Mouse (Mus musculus) left cerebral cortex, adult 8-10 months (tissue): ENCODE measurements around the gene Tlcd1. TPM values are rescaled to one million over a fixed set of nuclear protein-coding genes. Genes with fewer than 3 reads are reported as not detected.
"Not testable (repeated sequence)": the region's sequence is repeated elsewhere in the genome, so short reads cannot be mapped to it uniquely, and the experiment has no call there.

ENCODE experiments used
- DNase-seq, 2 experiments: peaks; one replicate each; pipeline ENCODE4 v3.0.0; 2022; ENCODE audit warnings: low spot score in 2 of 2
- total RNA-seq, 4 experiments: library from RNA; stranded (reverse); gene quantifications; 2 replicates each; pipeline ENCODE4 v1.2.4; 2022

Gene Tlcd1
- total RNA-seq, 4 experiments from 2014 or later = 24.8 to 34.9 (median 28.4) TPM

DNA sequence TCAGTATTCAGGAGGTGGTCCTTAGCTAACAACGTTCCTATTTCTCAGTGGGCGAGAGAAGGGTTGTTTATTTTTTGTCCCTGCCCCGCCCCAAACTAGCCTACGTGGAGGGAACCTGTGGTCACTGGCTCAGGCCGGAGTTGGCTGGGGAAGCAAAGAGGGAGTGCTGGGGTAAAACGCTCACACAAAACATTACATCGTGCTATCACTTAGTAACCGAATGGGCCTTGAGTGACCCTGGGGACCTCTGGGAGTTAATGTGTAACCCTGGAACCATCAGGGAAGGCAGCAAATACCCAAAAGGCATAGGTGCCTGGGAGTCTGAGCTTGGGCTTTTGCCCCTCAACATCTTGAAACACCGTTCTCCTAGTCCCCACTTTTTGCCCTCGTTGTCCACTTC is 926 bp downstream of the Tlcd1 start:
- DNase-seq = no peak

- DNase-seq = peak; percentile 85 to 89
Observed at GRCm38 (mm10) chr11:78177903-78178858, 1.7 kb downstream of the Tlcd1 start.

DNA sequence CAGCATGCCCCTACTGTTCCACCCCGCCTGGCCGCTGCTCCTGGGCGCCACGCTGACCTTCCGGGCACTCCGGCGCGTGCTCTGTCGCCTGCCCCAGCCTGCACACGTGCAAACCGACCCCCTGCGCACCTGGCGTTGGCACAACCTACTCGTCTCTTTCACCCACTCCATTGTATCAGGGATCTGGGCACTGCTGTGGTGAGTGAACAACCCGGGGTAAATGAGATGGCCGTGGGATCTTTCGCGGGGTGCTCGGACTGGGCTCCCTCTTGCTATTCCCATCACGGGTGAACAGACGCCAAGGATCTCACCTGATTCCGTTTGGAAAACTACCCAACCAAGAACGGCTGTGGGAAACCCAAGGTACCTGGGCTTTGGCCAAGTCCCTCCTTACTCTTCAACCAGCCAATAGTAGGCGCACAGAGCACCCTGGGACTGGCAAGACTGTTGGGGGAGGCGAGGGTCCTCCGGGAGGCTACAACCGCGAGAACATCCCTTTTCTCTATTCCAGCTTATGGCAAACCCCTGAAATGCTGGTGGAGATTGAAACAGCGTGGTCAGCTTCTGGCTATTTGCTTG is 2.4 kb downstream of the Tlcd1 start:
- DNase-seq = no peak

- no peak for DNase-seq
Observed at GRCm38 (mm10) chr11:78179438-78179999, 3.0 kb downstream of the Tlcd1 start.

- no peak for DNase-seq
Observed at GRCm38 (mm10) chr11:78180081-78180761, 3.7 kb downstream of the Tlcd1 start.

GRCm38 (mm10) chr11:78181830-78182357 is 5.4 kb downstream of the Tlcd1 start:
- no peak for DNase-seq

- no peak for DNase-seq
Observed at GRCm38 (mm10) chr11:78182450-78182849, 5.9 kb downstream of the Tlcd1 start.

- peak; percentile 85 for DNase-seq
Observed at GRCm38 (mm10) chr11:78182961-78183844, 6.7 kb downstream of the Tlcd1 start, which contains the start of gene Rpl23a. Gene Rpl23a, minus strand, starts transcription at chr11:78183584.

DNA sequence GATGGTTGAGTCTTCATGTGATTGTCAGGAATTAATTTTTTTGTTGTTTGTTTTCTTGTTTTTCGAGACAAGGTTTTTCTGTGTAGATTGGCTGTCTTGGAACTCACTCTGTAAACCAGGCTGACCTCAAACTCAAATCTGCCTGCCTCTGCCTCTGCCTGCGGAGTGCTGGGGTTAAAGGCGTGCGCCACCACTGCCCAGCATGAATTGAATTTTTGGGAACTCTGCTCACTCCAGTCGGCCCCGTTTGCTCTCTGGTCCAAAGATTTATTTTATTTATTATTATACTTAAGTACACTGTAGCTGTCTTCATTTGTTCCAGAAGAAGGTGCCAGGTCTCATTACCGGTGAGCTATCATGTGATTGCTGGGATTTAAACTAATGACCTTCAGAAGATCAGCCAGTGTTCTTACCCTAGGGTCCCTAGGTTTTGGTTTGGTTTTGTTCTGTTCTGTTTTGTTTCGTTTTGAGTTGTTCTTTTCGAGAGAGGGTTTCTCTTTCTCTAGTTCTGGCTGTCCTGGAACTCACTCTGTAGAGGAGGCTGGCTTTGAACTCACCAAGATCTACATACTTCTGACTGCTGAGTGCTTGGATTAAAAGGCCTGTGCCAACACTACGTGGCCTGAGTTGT is 7.5 kb downstream of the Tlcd1 start:
- DNase-seq = no peak

- DNase-seq = not testable (repeated sequence)
Observed at GRCm38 (mm10) chr11:78184702-78185101, 8.2 kb downstream of the Tlcd1 start.

GRCm38 (mm10) chr11:78188331-78189233 is 12.1 kb downstream of the Tlcd1 start, which contains the start of gene Rab34:
Gene Rab34, plus strand, starts transcription at chr11:78188430.
- DNase-seq = peak in 1 of 2 experiments; percentile 54

DNA sequence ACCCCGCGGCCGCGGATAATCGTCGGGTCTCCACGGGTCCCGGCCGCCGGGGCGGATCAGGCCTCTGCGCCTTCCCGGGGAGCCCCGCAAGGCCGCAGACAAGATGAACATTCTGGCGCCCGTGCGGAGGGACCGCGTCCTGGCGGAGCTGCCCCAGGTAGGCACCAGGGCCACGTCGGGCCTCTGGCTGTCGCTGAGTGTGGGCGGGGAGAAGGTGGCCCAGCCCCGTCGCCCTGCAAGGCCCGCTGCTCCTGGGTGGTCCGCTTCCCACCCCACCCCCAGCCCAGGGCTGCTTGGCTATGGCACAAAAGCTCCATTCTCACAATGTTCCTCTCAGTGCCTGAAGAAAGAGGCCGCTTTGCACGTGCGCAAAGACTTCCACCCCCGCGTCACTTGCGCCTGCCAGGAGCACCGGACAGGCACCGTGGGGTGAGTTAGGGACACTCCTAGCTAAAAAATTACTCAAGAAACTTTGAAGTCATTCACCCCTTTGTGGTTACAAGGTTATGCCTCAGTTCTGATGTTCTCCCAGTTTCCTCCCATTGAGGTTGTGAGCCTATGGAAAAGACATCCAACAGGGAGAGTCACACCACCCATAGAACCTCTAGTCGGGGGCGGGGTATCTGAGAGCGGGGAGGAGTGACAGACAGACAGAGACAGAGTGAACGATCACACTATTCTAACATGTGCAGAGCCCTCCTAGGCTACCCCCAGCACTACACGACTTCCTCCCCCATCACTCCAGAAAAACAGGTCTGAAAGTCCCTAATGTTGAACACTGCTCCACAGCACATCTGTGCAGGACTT is 12.9 kb downstream of the Tlcd1 start:
- peak in 1 of 2 experiments; percentile 75 for DNase-seq

DNA sequence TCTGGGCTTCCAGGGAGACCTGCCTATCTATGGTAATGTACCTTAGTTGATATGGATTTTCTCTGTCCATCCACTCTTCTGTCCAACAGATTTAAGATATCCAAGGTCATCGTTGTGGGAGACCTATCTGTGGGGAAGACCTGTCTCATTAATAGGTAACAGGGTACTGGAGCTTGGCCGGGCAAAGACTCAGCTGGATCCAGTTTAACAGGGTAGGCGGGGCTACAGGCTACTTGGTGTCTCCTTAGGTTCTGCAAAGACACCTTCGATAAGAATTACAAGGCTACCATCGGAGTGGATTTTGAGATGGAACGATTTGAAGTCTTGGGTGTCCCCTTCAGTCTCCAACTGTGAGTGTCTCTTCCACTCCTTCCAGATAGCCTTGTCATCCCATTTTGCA is 13.5 kb downstream of the Tlcd1 start:
- DNase-seq = no peak

DNA sequence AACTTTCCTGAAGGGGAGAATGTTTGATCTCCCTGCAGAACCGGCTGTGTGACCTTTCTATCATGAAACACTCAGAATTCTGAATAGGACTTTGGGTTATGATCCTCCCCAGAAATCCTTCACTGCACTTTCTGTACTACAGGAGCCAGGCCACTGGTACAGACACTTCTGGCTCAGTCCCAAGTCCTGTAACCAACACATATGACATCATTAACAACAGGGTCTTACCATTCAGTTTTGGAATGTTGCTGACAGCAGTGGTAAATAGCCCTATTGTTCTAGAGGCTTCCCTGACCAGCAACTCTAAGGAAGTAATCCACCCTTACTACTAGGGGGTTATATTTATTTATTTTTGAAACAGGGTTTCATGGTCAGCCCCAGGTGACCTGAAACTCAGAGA is 16.6 kb downstream of the Tlcd1 start, which contains the start of gene Proca1:
Gene Proca1, plus strand, starts transcription at position 280 of the 400 bp plus-strand sequence.
- no peak for DNase-seq

DNA sequence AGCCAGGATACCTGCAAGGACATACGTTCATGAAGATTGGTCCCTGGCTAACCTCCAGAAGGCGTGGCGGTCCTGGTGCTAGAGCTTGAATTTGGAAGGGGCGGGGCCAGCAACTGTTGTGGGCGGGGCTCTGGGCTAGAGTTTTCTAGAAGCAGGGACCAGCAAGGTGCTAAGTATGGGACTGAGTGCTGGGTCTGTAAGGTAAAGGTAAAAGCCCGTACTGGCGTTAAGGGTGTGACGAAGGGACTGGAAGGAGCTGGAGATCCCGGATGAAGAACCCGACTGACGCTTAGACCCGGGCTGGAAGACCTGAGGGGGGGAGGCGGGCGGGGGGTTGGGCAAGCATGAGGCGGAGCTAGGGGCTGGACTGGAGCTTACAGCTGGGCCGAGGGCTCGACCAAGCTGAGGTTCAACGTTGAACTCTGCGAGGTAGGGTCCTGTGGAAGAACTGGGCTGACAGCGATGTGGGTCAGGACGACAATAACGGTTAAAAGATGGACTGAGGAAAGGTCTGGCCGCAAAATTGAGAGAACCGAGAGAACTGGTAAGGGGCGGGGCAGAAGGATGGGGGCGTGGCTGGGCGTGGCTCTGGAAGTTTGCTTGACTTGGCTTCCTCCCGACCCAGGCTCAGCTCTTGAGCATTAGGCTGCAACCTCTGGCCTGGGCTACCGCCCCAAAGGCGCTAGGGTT is 18.0 kb downstream of the Tlcd1 start:
- DNase-seq = no peak

GRCm38 (mm10) chr11:78195101-78195863 is 18.8 kb downstream of the Tlcd1 start:
- DNase-seq = no peak
